Mouse (Mus musculus) cerebral cortex, adult 2 months (tissue): ENCODE data around the gene Glra1.

Experiments
- whole genome bisulfite sequencing: fragments of 180-500 bp; shearing (Covaris S2); methylation state at CpG from one replicate; pipeline ENCODE4 v1.1.7; 2018; 5-methylcytosine and 5-hydroxymethylcytosine counted together

Glra1 gene

GRCm38 (mm10) chr11:55607808-55608523, at the start of gene Glra1:
Gene Glra1 (minus strand): TSS chr11:55608198.
- WGBS, result 2% methylated on average over 36 of the region's 36 CpGs

DNA sequence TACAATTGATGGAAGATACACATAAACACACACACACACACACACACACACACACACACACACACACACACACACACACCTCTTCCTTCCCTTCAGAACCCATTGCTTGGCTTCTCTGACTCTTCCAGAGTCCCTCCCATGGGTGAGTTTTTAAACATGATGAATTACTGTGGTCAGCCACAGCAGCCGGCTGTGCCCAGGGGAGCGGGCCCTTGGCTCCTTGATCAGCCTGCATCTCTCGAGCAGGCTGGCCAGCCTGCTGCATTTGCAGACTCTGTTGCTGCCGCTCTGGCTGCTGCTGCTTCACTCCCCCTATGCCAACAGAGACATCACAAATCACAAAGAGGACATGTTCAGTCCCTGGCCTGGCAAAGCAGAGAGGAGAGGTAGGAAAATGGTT, 29.0 kb upstream of the Glra1 start:
- WGBS, result 83% methylated on average over 4 of the region's 4 CpGs

- 73% methylated on average over 8 of the region's 8 CpGs for WGBS
Measured at GRCm38 (mm10) chr11:55614631-55615030, 6.6 kb upstream of the Glra1 start.

DNA sequence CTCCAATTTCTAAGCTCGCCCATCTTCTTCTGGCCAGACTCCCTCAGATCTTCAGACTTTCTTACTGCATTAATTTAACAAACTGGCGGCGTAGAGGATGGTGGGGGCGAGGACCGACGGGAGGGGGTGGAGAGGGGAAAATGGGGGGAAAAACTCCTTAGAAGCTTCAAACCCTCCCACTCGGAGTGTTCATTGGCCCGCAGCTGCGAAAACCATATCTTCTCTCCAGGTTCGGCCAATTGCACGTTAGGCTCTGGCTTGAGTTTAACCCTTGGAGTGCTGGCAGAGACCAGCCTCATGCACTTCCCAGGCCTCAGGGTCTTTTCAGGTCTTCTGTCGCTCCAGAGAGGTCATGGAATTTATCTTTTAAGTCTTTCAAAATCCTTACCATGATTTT, 524 bp upstream of the Glra1 start:
- WGBS, result 5% methylated on average over 12 of the region's 12 CpGs

DNA sequence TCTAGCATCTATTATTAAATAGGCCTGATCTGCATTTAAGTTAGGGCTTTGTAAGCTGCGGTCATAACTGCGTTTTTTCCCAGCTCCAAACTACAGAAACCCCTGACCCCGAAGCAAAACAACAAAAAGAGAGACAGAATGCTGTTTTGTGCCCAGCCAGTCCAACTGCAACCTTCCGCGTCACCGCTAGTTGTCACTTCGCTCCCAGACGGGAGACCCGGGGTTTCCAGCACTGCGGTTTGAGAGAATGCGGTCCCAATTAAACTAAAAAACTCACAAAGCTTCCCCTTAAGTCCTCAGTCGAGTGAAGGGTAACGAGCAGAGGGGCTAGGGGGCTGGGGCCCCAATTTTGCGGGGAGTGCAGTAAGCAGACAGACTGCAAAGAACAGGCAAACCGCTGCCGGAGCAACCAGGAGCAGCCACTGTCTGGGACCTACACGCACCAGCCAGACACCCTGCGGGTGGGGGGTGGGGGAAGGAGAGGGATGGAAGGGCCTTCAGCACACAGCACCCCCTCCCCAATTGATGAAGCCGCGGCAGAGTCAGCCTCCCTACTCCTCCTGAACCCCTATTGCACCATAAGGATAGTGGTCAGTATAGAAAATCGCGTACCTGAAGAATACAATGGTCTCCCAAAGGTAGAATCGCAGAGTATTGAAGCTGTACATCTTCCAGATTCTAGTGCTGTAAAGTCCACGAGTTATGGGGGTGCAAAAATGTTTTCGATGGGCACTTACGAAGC, 761 bp downstream of the Glra1 start:
- 5% methylated on average over 26 of the region's 26 CpGs for WGBS

DNA sequence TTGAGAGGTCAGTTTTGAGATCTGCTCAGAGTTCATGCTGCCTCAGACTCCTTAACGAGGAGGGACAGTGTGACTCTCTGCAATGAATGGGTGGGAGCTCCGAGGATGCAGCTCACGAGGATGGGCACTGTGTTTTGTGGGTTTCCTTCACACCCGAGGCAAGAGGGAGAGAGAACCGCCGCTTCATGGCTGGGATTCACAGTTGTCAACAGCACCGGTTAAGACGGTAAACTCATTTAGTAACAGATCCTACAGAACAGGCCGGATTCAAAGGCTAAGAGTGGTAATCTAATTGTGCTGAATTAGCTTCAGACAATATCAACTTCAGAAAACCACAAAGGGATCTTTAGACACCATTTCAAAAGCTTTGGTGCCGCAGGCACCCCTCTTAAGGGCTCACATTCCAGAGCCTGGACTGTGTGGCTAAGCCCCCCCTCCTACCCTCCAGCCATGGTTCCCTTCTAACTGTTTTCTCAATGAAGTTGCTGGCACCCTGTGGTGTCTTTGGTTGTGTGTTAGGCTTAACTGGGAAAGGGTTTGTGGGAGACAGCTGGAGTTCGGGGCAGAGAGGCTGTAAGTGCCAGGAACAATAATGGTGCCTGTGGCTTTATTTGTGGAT, 6.4 kb downstream of the Glra1 start:
- WGBS, result 44% methylated on average over 11 of the region's 11 CpGs

DNA sequence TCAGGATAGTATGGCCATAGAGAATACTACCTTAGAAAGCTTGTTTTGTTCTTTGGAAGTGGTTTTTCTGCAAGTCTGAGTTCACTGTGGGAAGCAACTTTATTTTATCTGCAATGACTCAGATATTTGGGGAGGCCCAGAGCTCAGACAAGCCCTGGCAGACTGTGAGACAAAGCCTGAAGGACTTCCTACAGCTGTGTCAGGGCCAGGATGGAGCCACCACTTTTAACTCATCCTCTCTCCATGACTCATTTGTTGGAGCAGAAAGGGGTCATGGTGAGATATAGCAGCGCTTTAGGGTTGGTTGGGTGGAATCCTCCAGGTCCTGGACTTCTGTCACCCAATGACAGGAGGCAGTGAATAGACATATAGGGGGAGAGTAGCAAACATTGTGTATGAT, 12.3 kb downstream of the Glra1 start:
- 76% methylated on average over 1 of the region's 1 CpGs for WGBS

GRCm38 (mm10) chr11:55594411-55594810, 13.6 kb downstream of the Glra1 start:
- WGBS, result 77% methylated on average over 3 of the region's 3 CpGs

- 60% methylated on average over 2 of the region's 2 CpGs for WGBS
Measured at GRCm38 (mm10) chr11:55591194-55591593, 16.8 kb downstream of the Glra1 start.

- WGBS, result 77% methylated on average over 9 of the region's 9 CpGs
Measured at GRCm38 (mm10) chr11:55589376-55590167, 18.4 kb downstream of the Glra1 start.

- WGBS, result 73% methylated on average over 2 of the region's 2 CpGs
Measured at GRCm38 (mm10) chr11:55574397-55574796, 33.6 kb downstream of the Glra1 start.

GRCm38 (mm10) chr11:55571144-55571543, 36.9 kb downstream of the Glra1 start:
- WGBS, result 23% methylated on average over 2 of the region's 2 CpGs

DNA sequence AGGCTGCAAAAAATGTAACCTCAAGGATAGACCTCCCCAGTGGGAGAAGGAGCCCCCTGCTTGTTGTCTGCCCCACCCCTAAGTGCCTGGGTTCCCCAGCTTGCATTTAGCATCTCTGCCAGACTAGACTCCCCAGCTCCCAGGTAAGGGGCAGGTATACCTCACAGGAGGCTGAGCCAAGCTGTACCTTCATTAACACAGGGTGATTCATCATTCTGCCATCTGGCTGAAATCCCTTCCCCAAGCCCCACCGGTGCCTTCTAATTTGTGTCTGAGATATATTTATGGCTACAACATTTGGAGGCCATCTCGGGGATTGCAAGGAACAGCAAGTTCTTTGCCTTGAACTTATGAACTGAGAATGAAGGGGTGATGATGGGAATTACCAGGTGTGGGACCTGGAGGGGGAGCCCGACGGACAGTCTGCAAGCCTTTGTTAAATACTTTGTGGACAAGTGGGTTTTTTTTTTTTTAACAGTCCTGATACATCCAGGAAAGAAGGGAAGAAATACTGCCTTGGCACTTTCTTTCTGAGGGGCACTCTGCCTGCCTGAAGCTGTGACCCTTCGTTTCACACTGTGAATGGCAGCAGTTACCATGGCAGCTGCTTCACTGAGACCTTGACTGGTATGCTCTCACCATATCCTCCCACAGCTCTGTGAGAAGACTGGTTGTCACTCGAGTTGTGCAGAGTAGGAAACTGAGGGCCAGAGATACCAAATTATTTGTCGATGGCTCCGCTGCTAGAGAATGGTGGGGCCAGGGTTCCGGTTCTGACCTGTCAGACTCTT, 41.5 kb downstream of the Glra1 start:
- 68% methylated on average over 9 of the region's 9 CpGs for WGBS

- WGBS, result 77% methylated on average over 1 of the region's 1 CpGs
Measured at GRCm38 (mm10) chr11:55545690-55546089, 62.3 kb downstream of the Glra1 start.

DNA sequence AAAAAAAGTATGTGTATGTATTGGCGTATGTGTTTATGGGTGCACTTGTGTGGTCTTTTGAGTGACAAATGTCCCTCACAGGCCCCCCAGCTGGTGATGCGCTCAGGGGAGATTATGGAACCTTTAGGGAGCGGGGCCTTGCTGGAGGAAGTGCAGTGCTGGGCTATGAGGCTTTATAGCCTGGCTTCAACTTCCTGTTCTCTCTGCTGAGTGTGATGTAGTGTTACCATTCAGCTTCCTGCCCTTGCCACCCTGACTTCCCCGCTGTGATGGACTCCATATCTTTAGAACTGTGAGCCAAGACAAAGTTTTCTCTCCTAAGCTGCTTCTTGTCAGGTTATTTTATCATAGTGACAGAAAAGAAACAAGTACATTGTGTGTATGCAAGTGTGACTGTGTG, 65.3 kb downstream of the Glra1 start:
- 71% methylated on average over 4 of the region's 4 CpGs for WGBS

DNA sequence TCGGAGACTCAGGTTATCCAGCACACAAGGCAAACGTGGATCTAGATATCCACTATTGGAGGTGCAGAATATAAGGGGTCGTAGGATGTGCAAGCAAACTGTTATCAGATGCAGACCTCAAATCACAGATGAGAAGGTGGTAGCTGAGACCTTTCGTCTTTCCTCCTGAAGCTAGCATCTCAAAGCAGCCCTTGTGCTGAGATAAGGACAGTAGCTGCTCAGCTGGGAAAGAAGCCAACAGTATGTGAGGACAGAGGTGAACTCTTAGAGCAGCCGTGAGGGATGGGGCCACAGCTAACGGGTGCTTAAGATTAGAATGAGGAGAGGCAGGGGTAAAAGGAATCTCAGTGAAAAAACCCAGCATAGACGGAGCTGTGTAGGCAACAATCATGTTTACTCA, 65.9 kb downstream of the Glra1 start:
- 70% methylated on average over 7 of the region's 7 CpGs for WGBS

GRCm38 (mm10) chr11:55534766-55535165, 73.2 kb downstream of the Glra1 start:
- whole genome bisulfite sequencing, result 39% methylated on average over 2 of the region's 2 CpGs

GRCm38 (mm10) chr11:55533378-55533777, 74.6 kb downstream of the Glra1 start:
- 39% methylated on average over 5 of the region's 5 CpGs for WGBS

GRCm38 (mm10) chr11:55530741-55531140, 77.3 kb downstream of the Glra1 start:
- WGBS, result 85% methylated on average over 7 of the region's 7 CpGs

GRCm38 (mm10) chr11:55518806-55519674, 89.0 kb downstream of the Glra1 start:
- 10% methylated on average over 9 of the region's 9 CpGs for WGBS
